Mouse (Mus musculus) mouse trophoblast stem cell (cell line): ENCODE measurements around the gene 1700113H08Rik.

Source experiments
- in situ Hi-C, 2 experiments: fragments of 300-500 bp; cut with MseI, MboI; formaldehyde crosslinking; loops; 2 replicates in 1 of 2; 3 replicates in 1 of 2; pipeline ENCODE4 v1.15.1; 2025

Gene 1700113H08Rik

GRCm38 (mm10) chr10:87059447-87059846 lies 1.6 kb downstream of the 1700113H08Rik start:
- in situ Hi-C loops: no loop called here

- in situ Hi-C loops: no loop called here
Measured at GRCm38 (mm10) chr10:87084236-87084635, 26.4 kb downstream of the 1700113H08Rik start.

DNA sequence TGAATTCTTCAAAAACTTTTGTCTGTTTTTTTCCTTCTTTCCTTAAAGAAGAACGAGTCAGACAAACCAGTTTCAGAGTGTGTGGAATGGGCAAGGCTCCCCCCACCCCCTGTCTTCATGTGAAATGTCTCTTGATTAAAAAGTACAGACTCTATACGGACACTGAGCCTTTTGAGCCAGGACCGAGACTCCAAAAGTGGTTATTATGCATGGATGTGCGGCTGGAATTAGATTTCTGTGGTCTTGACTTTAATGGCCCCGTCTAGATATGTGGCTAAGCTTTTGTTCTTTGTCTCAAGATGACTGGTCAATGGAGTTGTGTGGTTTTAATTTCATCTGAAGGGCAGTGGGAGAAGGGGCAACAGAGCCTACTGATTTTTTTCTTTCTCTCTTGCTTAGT lies 29.8 kb downstream of the 1700113H08Rik start:
- in situ Hi-C loops: no loop called here

DNA sequence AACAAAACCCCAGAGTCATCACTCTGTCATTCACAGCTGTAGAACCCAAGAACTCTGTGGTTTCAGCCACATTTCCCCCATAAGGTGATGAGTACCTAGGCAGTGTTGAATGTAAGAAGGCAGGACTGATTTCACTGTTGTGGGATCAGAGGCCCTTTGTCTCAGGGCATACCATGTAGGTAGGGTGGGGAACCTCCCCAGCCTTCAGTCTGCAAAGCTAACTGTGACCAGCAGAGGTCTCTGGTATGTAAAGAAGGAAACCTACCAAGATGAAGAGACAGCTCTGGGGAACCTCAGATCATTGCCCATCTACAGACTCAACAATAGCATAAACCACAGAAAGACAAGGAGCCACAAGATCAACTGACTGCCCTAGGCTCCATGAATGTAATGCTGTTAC lies 36.4 kb downstream of the 1700113H08Rik start:
- in situ Hi-C loops: no loop called here

DNA sequence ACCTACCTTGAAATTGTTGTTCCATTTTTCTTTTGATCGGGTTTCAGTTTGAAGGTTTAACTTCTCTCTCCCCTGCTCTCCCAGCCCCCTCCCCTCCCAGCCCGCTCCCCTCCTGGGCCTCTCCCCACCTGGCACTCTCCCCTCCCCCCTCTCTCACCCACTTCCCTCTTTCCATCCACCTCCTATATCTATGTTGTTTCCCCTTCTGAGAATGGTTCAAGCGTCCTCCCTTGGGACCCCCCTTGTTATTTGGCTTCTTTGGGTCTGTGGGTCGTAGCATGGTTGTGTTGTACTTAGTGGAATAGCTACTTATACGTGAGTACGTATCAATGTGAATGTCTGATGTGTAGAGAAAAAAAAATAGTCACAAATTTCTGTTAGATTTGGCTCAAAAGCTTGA lies 40.9 kb downstream of the 1700113H08Rik start:
- in situ Hi-C loops: no loop called here

GRCm38 (mm10) chr10:87100668-87101067 lies 42.8 kb downstream of the 1700113H08Rik start:
- in situ Hi-C loops: no loop called here

- in situ Hi-C loops: no loop called here
Measured at GRCm38 (mm10) chr10:87101265-87101950, 43.6 kb downstream of the 1700113H08Rik start.

GRCm38 (mm10) chr10:87101951-87102320 lies 44.1 kb downstream of the 1700113H08Rik start:
- in situ Hi-C loops: no loop called here

- in situ Hi-C loops: no loop called here
Measured at GRCm38 (mm10) chr10:87102455-87102854, 44.6 kb downstream of the 1700113H08Rik start.

DNA sequence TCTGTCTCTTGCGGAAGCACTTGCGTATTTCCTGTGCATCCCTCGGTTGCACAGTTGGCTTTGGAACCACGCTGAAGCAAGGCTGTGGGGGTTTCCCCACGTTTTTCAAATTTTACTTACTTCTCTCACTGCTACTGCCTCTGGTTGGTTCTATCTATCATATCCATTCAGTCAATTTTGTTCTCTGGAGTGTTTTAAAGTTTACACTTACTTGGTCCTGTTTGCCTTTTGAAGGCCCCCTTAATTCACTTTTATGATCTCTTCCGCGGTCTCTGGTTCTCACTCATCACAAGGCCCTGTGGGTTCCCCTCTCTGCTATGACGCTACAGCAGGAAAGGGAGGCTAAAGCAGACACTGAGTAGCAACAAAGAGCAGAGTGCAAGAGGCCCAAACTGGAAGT lies 45.4 kb downstream of the 1700113H08Rik start:
- in situ Hi-C loops: no loop called here

DNA sequence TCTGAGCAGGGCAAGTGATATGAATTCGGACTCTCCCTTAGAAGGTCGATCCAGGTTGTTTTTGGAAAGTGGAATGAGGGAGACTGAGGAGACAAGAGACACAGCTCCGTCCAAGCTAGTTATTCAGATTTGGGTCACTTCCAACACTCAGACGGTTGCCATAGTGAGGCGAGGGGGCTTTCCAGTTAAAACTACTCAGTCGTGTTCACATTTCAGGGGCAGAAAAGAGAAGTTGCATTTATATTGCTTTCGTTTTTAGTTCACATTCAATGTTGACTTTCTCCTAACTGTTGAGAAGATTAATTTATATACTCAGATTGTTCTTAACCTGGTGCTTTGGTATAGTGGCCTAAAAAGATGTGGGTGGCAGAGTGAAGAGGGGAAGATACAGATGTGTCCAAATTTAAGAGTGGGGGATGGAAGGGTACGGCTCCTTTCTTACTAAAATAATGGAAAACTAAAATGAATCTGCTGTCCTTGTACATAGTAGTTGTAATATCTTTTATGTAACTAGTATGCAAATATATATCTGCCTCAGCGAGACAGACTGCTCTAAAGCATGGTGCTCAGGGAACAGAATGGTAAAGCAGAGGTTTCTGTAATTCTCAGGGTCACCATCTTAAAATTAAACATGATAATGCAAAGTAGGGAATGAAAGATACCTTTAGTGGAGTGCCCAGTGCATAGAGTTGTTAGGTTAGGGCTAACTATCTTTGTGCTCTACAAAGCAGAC lies 49.9 kb downstream of the 1700113H08Rik start:
- in situ Hi-C loops: no loop called here

DNA sequence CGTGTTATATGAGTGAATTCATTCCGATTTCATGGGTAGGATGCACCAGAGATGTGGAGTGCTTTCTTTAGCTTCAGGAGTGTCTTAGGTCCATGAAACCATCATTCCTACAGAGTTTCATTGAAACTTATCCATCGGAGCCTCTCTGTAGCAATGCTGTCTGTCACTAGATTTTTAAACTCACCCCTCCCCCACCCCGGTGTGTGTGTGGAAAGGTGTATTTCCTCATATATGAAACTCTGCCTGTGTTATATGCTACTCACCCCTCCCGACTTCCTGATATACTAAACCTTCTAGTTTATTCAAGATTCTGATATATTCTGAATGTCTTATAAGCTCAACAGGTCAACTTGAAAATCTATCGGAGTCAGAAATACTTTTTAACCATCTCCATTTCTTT lies 50.5 kb downstream of the 1700113H08Rik start:
- in situ Hi-C loops: no loop called here

GRCm38 (mm10) chr10:87109038-87109771 lies 51.4 kb downstream of the 1700113H08Rik start:
- in situ Hi-C loops: no loop called here

DNA sequence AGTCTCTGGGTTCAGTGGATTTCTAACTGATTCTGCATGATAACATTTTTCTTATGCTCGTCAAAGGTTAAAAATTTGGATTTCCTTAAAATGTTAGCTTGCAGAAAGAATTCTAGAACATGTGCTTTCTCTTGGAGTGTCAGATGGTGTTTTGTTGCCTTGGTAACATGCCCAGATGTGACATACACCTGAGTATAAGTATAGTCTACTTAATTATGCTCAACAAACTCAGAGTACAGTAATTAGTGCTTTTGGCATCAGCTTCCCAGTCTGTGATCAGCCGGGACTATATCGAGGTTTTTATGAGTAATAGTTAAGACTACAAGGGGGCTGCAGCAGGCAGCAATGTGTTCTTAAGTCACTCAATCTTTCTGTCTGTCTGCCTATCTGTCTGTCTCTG lies 53.1 kb downstream of the 1700113H08Rik start:
- in situ Hi-C loops: no loop called here

GRCm38 (mm10) chr10:87125094-87125493 lies 67.2 kb downstream of the 1700113H08Rik start:
- in situ Hi-C loops: loop anchor here in 1 of 2 experiments (10.0 kb wide), 1 partner anchor 100 kb away; no protein-coding TSS in a partner anchor

DNA sequence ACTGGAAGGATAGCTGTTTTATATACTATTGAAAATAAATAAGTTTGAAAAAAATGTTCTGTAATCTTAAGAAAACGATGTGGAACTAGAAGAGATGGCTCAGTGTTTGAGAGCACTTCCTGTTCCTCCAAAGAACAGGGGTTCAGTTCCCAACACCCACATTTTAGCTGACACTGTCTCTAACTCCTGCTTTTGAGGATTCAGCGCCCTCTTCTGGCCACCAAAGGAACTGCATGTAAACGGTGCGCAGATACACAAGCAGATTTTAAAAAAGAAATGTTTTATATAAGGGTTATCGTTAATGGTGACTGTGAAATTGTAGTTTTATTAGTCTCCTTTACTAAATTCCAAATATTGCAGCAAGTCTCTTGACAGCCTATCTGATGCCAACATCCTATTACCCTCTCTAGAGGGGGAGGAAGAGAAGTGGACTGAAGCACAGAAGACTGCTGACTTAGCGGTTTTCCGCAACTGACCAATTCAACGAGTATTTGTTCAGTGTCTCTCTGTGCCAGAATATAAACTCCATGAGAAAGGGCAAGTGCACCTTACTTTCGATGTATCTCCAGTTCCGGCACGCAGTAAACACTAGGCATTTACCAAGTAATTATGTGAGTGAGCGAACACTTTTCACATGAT lies 68.5 kb downstream of the 1700113H08Rik start:
- in situ Hi-C loops: loop anchor here in 1 of 2 experiments (10.0 kb wide), 1 partner anchor 102 kb away; no protein-coding TSS in a partner anchor

GRCm38 (mm10) chr10:87151050-87151449 lies 93.2 kb downstream of the 1700113H08Rik start:
- in situ Hi-C loops: no loop called here

DNA sequence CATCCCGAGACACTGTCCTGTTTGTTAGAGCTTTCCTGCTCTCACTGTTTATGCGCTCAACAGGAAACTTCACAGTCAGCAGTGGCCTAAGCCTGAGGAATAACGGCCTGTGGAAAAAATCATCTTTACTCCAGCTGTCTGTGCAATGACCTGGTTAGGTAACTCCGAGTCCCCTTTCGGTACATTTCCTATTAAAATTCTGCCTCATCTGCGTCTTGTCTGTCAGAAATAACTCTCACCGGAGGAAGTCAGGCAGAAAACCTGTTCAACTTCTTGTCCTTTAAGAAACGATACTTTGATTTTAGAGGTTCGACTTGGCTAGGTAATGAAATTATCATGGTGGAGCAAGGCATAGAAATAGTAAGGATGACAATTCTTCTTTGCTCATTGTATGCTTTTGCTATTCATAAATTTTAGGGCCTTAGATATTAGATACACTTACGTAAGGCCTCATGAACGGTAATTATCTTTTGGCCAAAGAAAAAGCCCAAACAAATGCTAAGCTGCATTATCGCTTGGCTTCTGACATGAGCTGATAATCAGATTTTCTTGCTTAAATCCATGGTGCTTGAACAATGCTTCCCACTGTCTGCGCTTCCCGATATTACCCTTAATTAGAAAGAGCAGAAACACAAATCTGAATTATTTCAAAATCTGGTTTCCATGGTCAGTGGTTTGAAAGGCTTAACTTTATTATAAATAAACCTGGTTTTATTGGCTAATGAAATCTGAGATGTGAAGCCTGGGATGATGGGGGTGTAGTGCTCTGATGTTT lies 96.1 kb downstream of the 1700113H08Rik start:
- in situ Hi-C loops: no loop called here

- in situ Hi-C loops: no loop called here
Measured at GRCm38 (mm10) chr10:87159781-87160180, 101.9 kb downstream of the 1700113H08Rik start.

GRCm38 (mm10) chr10:87196123-87196756 lies 138.4 kb downstream of the 1700113H08Rik start:
- in situ Hi-C loops: no loop called here

DNA sequence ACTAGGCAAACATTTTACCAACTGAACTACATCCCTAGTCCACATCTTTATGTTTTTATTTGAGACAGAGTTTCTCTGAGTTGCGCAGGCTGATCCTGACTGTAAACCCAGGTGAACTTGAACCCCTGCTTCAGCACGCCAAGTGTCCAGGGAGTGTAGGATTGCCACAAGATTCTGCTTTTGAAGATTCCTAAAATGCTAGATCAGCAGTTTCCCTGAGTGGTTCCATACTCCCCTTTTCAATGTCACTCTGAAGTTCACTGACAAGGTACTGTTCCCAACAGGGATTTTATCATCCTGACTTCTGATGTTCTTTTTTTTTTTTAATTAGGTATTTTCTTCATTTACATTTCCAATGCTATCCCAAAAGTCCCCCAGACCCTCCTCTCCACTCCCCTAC lies 140.9 kb downstream of the 1700113H08Rik start:
- in situ Hi-C loops: no loop called here
